In genomic region chrX:48103256-48103655, GRCm38 (mm10) we compare ENCODE assay signal across 16 mouse cellular contexts.
"Had no signal": no experiment of that assay in that cellular context is flagged by ENCODE, and none has a peak within 500 bp of the region (broad histone marks: within the 10 kb centered on the region; RNA-seq: fewer than 3 reads in every experiment).

No protein-coding gene starts in this region.

- DNase-seq: retina, postnatal 1 day; right cerebral cortex, adult 18-20 months; right cerebral cortex, postnatal 14 days; right cerebral cortex, postnatal 25 days; right cerebral cortex, postnatal 4 days; spleen, adult 18-20 months; thymus, adult 18-20 months; thymus, adult 2 months; thymus, postnatal 14 days; thymus, postnatal 25 days; thymus, postnatal 36 days; thymus, postnatal 4 days had no signal

- H3K4me3 ChIP-seq: neural tube, embryonic 13.5 days; neural tube, embryonic 15.5 days; stomach, embryonic 15.5 days had no signal

- H3K4me1 ChIP-seq: neural tube, embryonic 13.5 days; neural tube, embryonic 15.5 days; stomach, embryonic 15.5 days had no signal

- H3K27ac ChIP-seq: neural tube, embryonic 13.5 days; neural tube, embryonic 15.5 days; stomach, embryonic 15.5 days; stomach, postnatal 0 days had no signal

- H3K27me3 ChIP-seq: neural tube, embryonic 13.5 days; neural tube, embryonic 15.5 days; stomach, embryonic 15.5 days had no signal
